Mouse (Mus musculus) heart, adult 10 weeks (tissue): ENCODE measurements around the gene Cpb1. TPM values are rescaled to one million over a fixed set of nuclear protein-coding genes. Genes with fewer than 3 reads are reported as not detected.

ENCODE experiments used
- polyA plus RNA-seq: library from polyadenylated mRNA; stranded (reverse); fragments of 350-450 nt; fragmentation: Illumina TruSeq; extraction: RNeasy Lipid Tissue Mini Kit (QIAGEN cat#74804); gene quantifications from one replicate; pipeline ENCODE4 v1.2.3, GENCODE M21; 2014; ENCODE audit warnings: low read depth, low replicate concordance

Cpb1 gene
- polyA plus RNA-seq, result not detected

GRCm38 (mm10) chr3:20275633-20276032, at the start of gene Cpb1:
Gene Cpb1, minus strand, starts transcription at chr3:20275733.

GRCm38 (mm10) chr3:20242050-20242449, 33.5 kb downstream of the Cpb1 start, which contains the start of gene Cpa3:
Gene Cpa3, minus strand, starts transcription at chr3:20242181.

Other genes starting within 250 kb of the Cpb1 start
- 10.9 TPM for gene Hps3, start 240.4 kb downstream of the Cpb1 start, polyA plus RNA-seq
- gene Hltf, start 217.9 kb downstream of the Cpb1 start, polyA plus RNA-seq, result 15.1 TPM
- gene Gyg, start 120.4 kb downstream of the Cpb1 start, polyA plus RNA-seq, result 224 TPM
- gene Cpa3, start 33.6 kb downstream of the Cpb1 start, polyA plus RNA-seq, result 2.5 TPM
- gene Agtr1b, start 91.4 kb upstream of the Cpb1 start, polyA plus RNA-seq, result not detected